Mouse (Mus musculus) stomach, embryonic 14.5 days (tissue): ENCODE measurements around the gene Asna1. TPM values are rescaled to one million over a fixed set of nuclear protein-coding genes. Genes with fewer than 3 reads are reported as not detected.

Source experiments
- ATAC-seq: fragments of 200-750 bp; cut with Nextera tagmentation; 2 replicates; pipeline ENCODE4 v1.8.0; 2017; ENCODE audit warnings: low read depth, moderate TSS enrichment; ENCODE audit not compliant: insufficient number of reproducible peaks, insufficient read depth, low FRiP score
- H3K27ac ChIP-seq: fragments of 300-500 bp; sonication (generic); 2 replicates; pipeline ENCODE4 v1.5.1; 2014; ENCODE audit warnings: mild to moderate bottlenecking, low read length, moderate library complexity, mixed read lengths
- H3K27me3 ChIP-seq: fragments of 300-500 bp; sonication (generic); 2 replicates; pipeline ENCODE4 v1.6.1; 2014; ENCODE audit warnings: low read length, control low read depth, mixed read lengths; ENCODE audit not compliant: control insufficient read depth, insufficient read depth
- H3K36me3 ChIP-seq: fragments of 300-500 bp; sonication (generic); 2 replicates; pipeline ENCODE4 v1.6.1; 2014; ENCODE audit warnings: mild to moderate bottlenecking, control low read depth, low read length, moderate library complexity, mixed read lengths; ENCODE audit not compliant: control insufficient read depth, insufficient read depth
- H3K4me1 ChIP-seq: fragments of 300-500 bp; sonication (generic); 2 replicates; pipeline ENCODE4 v1.6.1; 2014; ENCODE audit warnings: low read length, control low read depth, mixed read lengths; ENCODE audit not compliant: control insufficient read depth, insufficient read depth
- H3K4me2 ChIP-seq: fragments of 300-500 bp; sonication (generic); replicated peaks from 2 replicates; pipeline ENCODE4 v1.6.1; 2014; ENCODE audit warnings: low read depth, low read length, control low read depth
- H3K4me3 ChIP-seq: fragments of 300-500 bp; sonication (generic); 2 replicates; pipeline ENCODE4 v1.5.1; 2014; ENCODE audit warnings: low read depth, low read length, control low read depth
- H3K9ac ChIP-seq: fragments of 300-500 bp; sonication (generic); replicated peaks from 2 replicates; pipeline ENCODE4 v1.6.1; 2014; ENCODE audit warnings: low read depth, mild to moderate bottlenecking, control low read depth, low read length, moderate library complexity, mixed read lengths
- H3K9me3 ChIP-seq: fragments of 300-500 bp; sonication (generic); 2 replicates; pipeline ENCODE4 v1.6.1; 2016; ENCODE audit warnings: low read depth, low read length, control low read depth; ENCODE audit not compliant: control insufficient read depth
- WGBS: fragments of 180-500 bp; shearing (Covaris S2); extraction: QIAGEN DNeasy Blood & Tissue Kit; methylation state at CpG from one replicate; pipeline ENCODE4 v1.1.7; 2014; 5-methylcytosine and 5-hydroxymethylcytosine counted together
- polyA plus RNA-seq: library from polyadenylated mRNA; unstranded; fragments of >200 nt; fragmentation: Nextera tagmentation; extraction: Ambion mirVana; gene quantifications from 2 replicates; pipeline ENCODE4 v1.2.1, GENCODE M21; 2014

Gene Asna1
- polyA plus RNA-seq, 1 experiment from 2014 or later: 103 TPM

GRCm38 (mm10) chr8:84990836-84991235, 34.2 kb downstream of the Asna1 start:
- 2% methylated on average over 15 of the region's 15 CpGs for WGBS
- Histone ChIP-seq H3K36me3 (no peaks in the 10 kb centered on the region), H3K4me1 (0 out of 2 replicates have a peak, but pooled peaks cover 10% of the 10 kb centered on the region), H3K27ac (peak overlapping the region; percentile 84), H3K9me3 (no peaks in the 10 kb centered on the region), H3K4me3 (peak overlapping the region; percentile 68), H3K4me2 (peak overlapping the region; percentile 78), H3K9ac (peak overlapping the region; percentile 67), H3K27me3 (0 out of 2 replicates have a peak, but pooled peaks cover 3% of the 10 kb centered on the region)
- ATAC-seq: peak; percentile 82

GRCm38 (mm10) chr8:84990349-84990748, 34.7 kb downstream of the Asna1 start, which contains the start of gene Hook2:
Gene Hook2, plus strand, starts transcription at chr8:84990603.
- Histone ChIP-seq H3K36me3 (no peaks in the 10 kb centered on the region), H3K9me3 (no peaks in the 10 kb centered on the region), H3K27ac (peak within 1 kb of the TSS; percentile 84), H3K9ac (peak within 1 kb of the TSS; percentile 67), H3K4me2 (peak within 1 kb of the TSS; percentile 78), H3K27me3 (0 out of 2 replicates have a peak, but pooled peaks cover 3% of the 10 kb centered on the region), H3K4me3 (peak within 1 kb of the TSS; percentile 68), H3K4me1 (peaks cover 12% of the 10 kb centered on the region; the same call in 1 of the 2 replicates)
- peak; percentile 79 for ATAC-seq
- under 1% methylated on average over 28 of the region's 28 CpGs for WGBS

GRCm38 (mm10) chr8:84989810-84990209, 35.3 kb downstream of the Asna1 start:
- Histone ChIP-seq H3K4me1 (peaks cover 17% of the 10 kb centered on the region), H3K9ac (peak overlapping the region; percentile 52; the same call in 1 of the 2 replicates), H3K36me3 (no peaks in the 10 kb centered on the region), H3K9me3 (no peaks in the 10 kb centered on the region), H3K4me2 (peak overlapping the region; percentile 78), H3K27ac (peak overlapping the region; percentile 84), H3K27me3 (0 out of 2 replicates have a peak, but pooled peaks cover 3% of the 10 kb centered on the region), H3K4me3 (peak overlapping the region; percentile 68)
- under 1% methylated on average over 15 of the region's 15 CpGs for WGBS
- ATAC-seq: peak; percentile 61

GRCm38 (mm10) chr8:84989311-84989731, 35.8 kb downstream of the Asna1 start:
- Histone ChIP-seq H3K9ac (no peak overlapping the region; the same call in 1 of the 2 replicates), H3K4me3 (peak overlapping the region; percentile 68; the same call in 1 of the 2 replicates), H3K27me3 (0 out of 2 replicates have a peak, but pooled peaks cover 3% of the 10 kb centered on the region), H3K9me3 (no peaks in the 10 kb centered on the region), H3K4me1 (peaks cover 21% of the 10 kb centered on the region), H3K4me2 (peak overlapping the region; percentile 78), H3K27ac (peak overlapping the region; percentile 84), H3K36me3 (no peaks in the 10 kb centered on the region)
- ATAC-seq: no peak
- 13% methylated on average over 15 of the region's 15 CpGs for WGBS

- ATAC-seq: no peak
- H3K4me1 ChIP-seq: peaks cover 28% of the 10 kb centered on the region
- no peak overlapping the region for H3K9ac ChIP-seq
- 0 out of 2 replicates have a peak, but pooled peaks cover 3% of the 10 kb centered on the region for H3K27me3 ChIP-seq
- H3K9me3 ChIP-seq: no peaks in the 10 kb centered on the region
- WGBS: 71% methylated on average over 2 of the region's 2 CpGs
- no peak overlapping the region for H3K4me3 ChIP-seq
- no peaks in the 10 kb centered on the region for H3K36me3 ChIP-seq
- H3K4me2 ChIP-seq: no peak overlapping the region
- H3K27ac ChIP-seq: no peak overlapping the region
These were observed 37.2 kb downstream of the Asna1 start for GRCm38 (mm10) chr8:84987903-84988302.

- H3K27ac ChIP-seq: no peak overlapping the region
- 0 out of 2 replicates have a peak, but pooled peaks cover 3% of the 10 kb centered on the region for H3K27me3 ChIP-seq
- no peaks in the 10 kb centered on the region for H3K36me3 ChIP-seq
- no peak overlapping the region for H3K4me2 ChIP-seq
- no peak overlapping the region for H3K4me3 ChIP-seq
- no peak overlapping the region for H3K9ac ChIP-seq
- H3K9me3 ChIP-seq: no peaks in the 10 kb centered on the region
- ATAC-seq: no peak
- peaks cover 28% of the 10 kb centered on the region for H3K4me1 ChIP-seq
- 80% methylated on average over 5 of the region's 5 CpGs for WGBS
These were observed 37.7 kb downstream of the Asna1 start for GRCm38 (mm10) chr8:84987388-84987787.

GRCm38 (mm10) chr8:84986379-84986945, 38.6 kb downstream of the Asna1 start:
- Histone ChIP-seq H3K4me3 (peak overlapping the region; percentile 39), H3K9me3 (no peaks in the 10 kb centered on the region), H3K27ac (peak overlapping the region; percentile 89), H3K36me3 (no peaks in the 10 kb centered on the region), H3K27me3 (0 out of 2 replicates have a peak, but pooled peaks cover 3% of the 10 kb centered on the region), H3K4me1 (peaks cover 33% of the 10 kb centered on the region), H3K9ac (peak overlapping the region; percentile 33; the same call in 1 of the 2 replicates), H3K4me2 (peak overlapping the region; percentile 99)
- ATAC-seq: no peak
- 31% methylated on average over 8 of the region's 8 CpGs for WGBS

- H3K4me3 ChIP-seq: peak overlapping the region; percentile 39
- no peaks in the 10 kb centered on the region for H3K36me3 ChIP-seq
- peak overlapping the region; percentile 99 for H3K4me2 ChIP-seq
- peak overlapping the region; percentile 33; the same call in 1 of the 2 replicates for H3K9ac ChIP-seq
- ATAC-seq: peak; percentile 50
- peaks cover 36% of the 10 kb centered on the region for H3K4me1 ChIP-seq
- under 1% methylated on average over 53 of the region's 53 CpGs for whole genome bisulfite sequencing
- H3K27ac ChIP-seq: peak overlapping the region; percentile 89
- H3K9me3 ChIP-seq: no peaks in the 10 kb centered on the region
- H3K27me3 ChIP-seq: 0 out of 2 replicates have a peak, but pooled peaks cover 3% of the 10 kb centered on the region
These were observed 39.2 kb downstream of the Asna1 start for GRCm38 (mm10) chr8:84985684-84986378.
